ENCODE assay signal across 17 mouse cellular contexts in the genomic region with DNA sequence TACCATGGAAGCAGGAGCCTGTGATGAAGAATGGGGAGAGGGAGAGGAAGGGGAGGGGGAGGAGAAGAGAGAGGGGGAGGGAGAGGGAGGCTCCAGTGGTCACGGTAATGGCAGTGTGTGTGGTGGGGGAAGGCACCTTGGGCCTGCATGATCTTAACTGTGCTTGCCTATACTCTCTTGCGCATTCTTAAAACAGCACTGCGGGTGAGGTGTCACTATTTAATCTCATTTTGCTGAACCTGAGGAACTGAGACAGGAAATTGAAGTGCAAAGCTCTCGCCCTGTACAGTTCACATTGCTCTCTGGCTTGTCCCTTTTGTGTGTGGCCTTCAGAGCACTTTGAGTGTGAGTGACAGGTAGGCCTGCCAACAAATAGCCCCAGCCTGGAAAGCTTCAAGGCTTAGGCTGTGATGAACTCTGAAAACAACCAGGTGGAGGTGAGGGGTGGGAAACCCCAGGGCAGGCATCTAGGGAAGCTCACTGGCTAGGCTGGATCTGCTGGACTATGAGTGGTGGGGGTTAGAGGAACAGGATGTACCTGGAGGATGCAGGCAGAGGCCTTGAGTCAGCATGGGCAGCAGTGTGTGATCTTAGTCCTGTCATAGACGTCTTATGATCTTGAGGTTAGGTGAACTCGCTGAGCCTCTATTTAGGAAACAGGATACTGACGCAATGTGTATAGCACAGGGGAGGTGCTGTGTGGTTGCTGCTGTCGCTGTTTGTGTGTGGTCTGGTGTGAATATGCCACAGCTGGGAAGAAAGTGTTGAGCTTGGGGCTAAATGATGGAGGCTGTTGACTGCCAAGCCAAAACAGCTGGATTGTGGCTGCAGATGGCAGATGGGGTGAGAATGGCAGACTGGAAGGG. TPM values are rescaled to one million over a fixed set of nuclear protein-coding genes. Genes with fewer than 3 reads are reported as not detected.
DNase-seq lines count a peak whose midpoint lies in the region; ATAC-seq and TF ChIP-seq lines count a peak whose summit lies in the region.
"Had no signal": no experiment of that assay in that cellular context is flagged by ENCODE, and none has a peak within 500 bp of the region (broad histone marks: within the 10 kb centered on the region; RNA-seq: fewer than 3 reads in every experiment).

No protein-coding gene starts in this region.

- H3K4me1 ChIP-seq in heart, embryonic 16.5 days (ENCODE audit: control insufficient read depth, insufficient read depth, low read length), result no peaks in the 10 kb centered on the region
- peaks cover 36% of the 10 kb centered on the region for H3K4me1 ChIP-seq in small intestine, adult 2 months (ENCODE audit: control insufficient read depth, insufficient read depth, insufficient read length, low read length)
- H3K4me1 ChIP-seq: liver, embryonic 12.5 days had no signal

- no peaks in the 10 kb centered on the region for H3K27me3 ChIP-seq in heart, embryonic 16.5 days (ENCODE audit: control insufficient read depth, insufficient read depth, low read length)
- no peaks in the 10 kb centered on the region for H3K27me3 ChIP-seq in small intestine, adult 2 months (ENCODE audit: control insufficient read depth, insufficient read depth, low read length)
- H3K27me3 ChIP-seq: liver, embryonic 12.5 days had no signal

- ATAC-seq in heart, embryonic 16.5 days (replicated peaks; ENCODE audit: extremely low read depth, insufficient read depth, low FRiP score), result 0 out of 2 replicates have a peak, but pooled peaks have one; percentile 65
- peak; percentile 98 for ATAC-seq in hematopoietic stem cell, adult 5-6 weeks (replicated peaks in 1 of 2; ENCODE audit: insufficient read depth in 1 of 2, low FRiP score in 2 of 2, low TSS enrichment in 1 of 2, low read depth in 1 of 2, poor library complexity in 2 of 2, severe bottlenecking in 2 of 2)
- ATAC-seq: hindbrain, embryonic 16.5 days; liver, embryonic 12.5 days had no signal

- no peak overlapping the region for H3K4me2 ChIP-seq in heart, embryonic 16.5 days (ENCODE audit: low read depth, low read length)
- H3K4me2 ChIP-seq: liver, embryonic 12.5 days had no signal

- no peaks in the 10 kb centered on the region for H3K36me3 ChIP-seq in heart, embryonic 16.5 days (ENCODE audit: control insufficient read depth, insufficient read depth)
- no peaks in the 10 kb centered on the region for H3K36me3 ChIP-seq in small intestine, adult 2 months (ENCODE audit: control insufficient read depth, insufficient read depth, low read length)
- H3K36me3 ChIP-seq: liver, embryonic 12.5 days had no signal

- H3K4me3 ChIP-seq in heart, embryonic 16.5 days (ENCODE audit: low read length), result no peak overlapping the region
- no peak overlapping the region for H3K4me3 ChIP-seq in small intestine, adult 2 months (ENCODE audit: low read depth, low read length)
- H3K4me3 ChIP-seq: liver, embryonic 12.5 days had no signal

- H3K9ac ChIP-seq in heart, embryonic 16.5 days (ENCODE audit: low read length), result no peak overlapping the region
- H3K9ac ChIP-seq: liver, embryonic 12.5 days had no signal

- 61% methylated on average over 8 of the region's 8 CpGs for WGBS in heart, embryonic 16.5 days
- 70% methylated on average over 8 of the region's 8 CpGs for WGBS in small intestine, adult 2 months

- no peak for TF ChIP-seq CTCF in small intestine, adult 2 months (IDR thresholded peaks at IDR 0.05; ENCODE audit: extremely low read depth, insufficient read length, insufficient replicate concordance, low read depth, low read length)

- intact Hi-C loops in gastrocnemius, postnatal 14 days (cut with DNase I; ENCODE audit: low total_unique reads), result no loop called here

- no peak for DNase-seq in heart, adult 8-10 months (ENCODE audit: low spot score)
- DNase-seq in A20 (ENCODE audit: low read depth, low spot score), result peak; percentile 36
- DNase-seq in ovary, adult 18-20 months (ENCODE audit: low spot score), result no peak
- DNase-seq in gastrocnemius, postnatal 14 days, result no peak
- DNase-seq in gastrocnemius, postnatal 10 days, result no peak
- DNase-seq: adrenal gland, postnatal 36 days; cerebellum, adult 2 months; gastrocnemius, postnatal 25 days; lung, postnatal 4 days; right cerebral cortex, adult 18-20 months had no signal

- no peaks in the 10 kb centered on the region for H3K9me3 ChIP-seq in heart, embryonic 16.5 days (replicated peaks; ENCODE audit: control insufficient read depth, low read length)
- H3K9me3 ChIP-seq: liver, embryonic 12.5 days had no signal

- no peak overlapping the region for H3K27ac ChIP-seq in heart, embryonic 16.5 days (ENCODE audit: low read length)
- H3K27ac ChIP-seq in small intestine, adult 2 months (ENCODE audit: insufficient read depth, low read depth, low read length), result peak overlapping the region; percentile 92
- H3K27ac ChIP-seq: kidney, postnatal 0 days; liver, embryonic 12.5 days had no signal

- no peak for TF ChIP-seq POLR2A in small intestine, adult 2 months (IDR thresholded peaks at IDR 0.05; ENCODE audit: low read depth, low read length)

RNA-seq across cellular contexts. Expression of gene Gm1043, which starts 18.2 kb away (rescaled TPM):
- polyA plus RNA-seq in heart, embryonic 16.5 days (2015; fragmentation: Nextera tagmentation; extraction: Ambion mirVana), result not detected in 2 replicates
- total RNA-seq in heart, adult 8-10 months (2022), result under 1 TPM in 1 of 4 experiments, not detected in 3; 0.25 TPM
- 0.13 TPM in 1 of 2 replicates, not detected in the other for total RNA-seq in hematopoietic stem cell, adult 5-6 weeks (2017)
- 0.32 and 0.85 TPM in 2 replicates for polyA plus RNA-seq in small intestine, adult 2 months (2012; rRNA removed)
- total RNA-seq in gastrocnemius, postnatal 14 days (2021), result not detected
- not detected for total RNA-seq in gastrocnemius, postnatal 10 days (2021)
- total RNA-seq: gastrocnemius, postnatal 25 days had no signal
- polyA plus RNA-seq: heart, embryonic 14.5 days; kidney, postnatal 0 days; liver, embryonic 12.5 days had no signal
